11 mouse cellular contexts compared by ENCODE assay signal in genomic region chr12:52390242-52390641, GRCm38 (mm10).
DNase-seq lines count a peak whose midpoint lies in the region; ATAC-seq lines count a peak whose summit lies in the region.
"Had no signal": no experiment of that assay in that cellular context is flagged by ENCODE, and none has a peak within 500 bp of the region (broad histone marks: within the 10 kb centered on the region; RNA-seq: fewer than 3 reads in every experiment).

No protein-coding gene starts in this region.

- H3K9me3 ChIP-seq in heart, embryonic 11.5 days (replicated peaks; ENCODE audit: control insufficient read depth, low read length): no peaks in the 10 kb centered on the region
- H3K9me3 ChIP-seq in neural tube, embryonic 12.5 days: no peaks in the 10 kb centered on the region
- H3K9me3 ChIP-seq in hindbrain, embryonic 12.5 days (replicated peaks): 0 out of 2 replicates have a peak, but pooled peaks cover 4% of the 10 kb centered on the region
- H3K9me3 ChIP-seq in neural tube, embryonic 14.5 days (ENCODE audit: control insufficient read depth, low read length): no peaks in the 10 kb centered on the region
- no peaks in the 10 kb centered on the region for H3K9me3 ChIP-seq in limb, embryonic 10.5 days (replicated peaks)
- H3K9me3 ChIP-seq: embryonic facial prominence, embryonic 12.5 days; heart, embryonic 13.5 days; megakaryocyte, embryonic 14.5 days had no signal

- H3K9ac ChIP-seq in heart, embryonic 11.5 days (ENCODE audit: low read depth, low read length): no peak overlapping the region
- no peak overlapping the region for H3K9ac ChIP-seq in neural tube, embryonic 12.5 days
- H3K9ac ChIP-seq in hindbrain, embryonic 12.5 days: no peak overlapping the region
- H3K9ac ChIP-seq in neural tube, embryonic 14.5 days (replicated peaks; ENCODE audit: low read depth, low read length): no peak overlapping the region
- H3K9ac ChIP-seq: embryonic facial prominence, embryonic 12.5 days; heart, embryonic 13.5 days had no signal

- H3K36me3 ChIP-seq in heart, embryonic 11.5 days (ENCODE audit: control insufficient read depth, insufficient read depth, low read length): no peaks in the 10 kb centered on the region
- H3K36me3 ChIP-seq in neural tube, embryonic 12.5 days: no peaks in the 10 kb centered on the region
- H3K36me3 ChIP-seq in hindbrain, embryonic 12.5 days: no peaks in the 10 kb centered on the region
- H3K36me3 ChIP-seq in neural tube, embryonic 14.5 days (ENCODE audit: control insufficient read depth, insufficient read depth, low read length): no peaks in the 10 kb centered on the region
- H3K36me3 ChIP-seq in limb, embryonic 10.5 days: no peaks in the 10 kb centered on the region
- H3K36me3 ChIP-seq: embryonic facial prominence, embryonic 12.5 days; heart, embryonic 13.5 days had no signal

- ATAC-seq in heart, embryonic 11.5 days (replicated peaks; ENCODE audit: insufficient number of reproducible peaks, low FRiP score, low TSS enrichment): no peak
- ATAC-seq in neural tube, embryonic 12.5 days (ENCODE audit: low FRiP score, low read depth): peak; percentile 50; the same call in 1 of the 2 replicates
- peak; percentile 33; the same call in 1 of the 2 replicates for ATAC-seq in hindbrain, embryonic 12.5 days (ENCODE audit: low FRiP score)
- ATAC-seq in neural tube, embryonic 14.5 days (ENCODE audit: low read depth): 0 out of 2 replicates have a peak, but pooled peaks have one; percentile 58

- H3K4me2 ChIP-seq in heart, embryonic 11.5 days: no peak overlapping the region
- H3K4me2 ChIP-seq in neural tube, embryonic 12.5 days (replicated peaks): no peak overlapping the region
- no peak overlapping the region for H3K4me2 ChIP-seq in hindbrain, embryonic 12.5 days (replicated peaks)
- H3K4me2 ChIP-seq in neural tube, embryonic 14.5 days (ENCODE audit: low read depth, low read length): no peak overlapping the region
- H3K4me2 ChIP-seq: embryonic facial prominence, embryonic 12.5 days; heart, embryonic 13.5 days had no signal

- DNase-seq in heart, adult 11 months: peak; percentile 98
- no peak for DNase-seq in neural tube, embryonic 10.5 days (ENCODE audit: extremely low spot score, low spot score)
- DNase-seq in limb, embryonic 10.5 days (ENCODE audit: low spot score): no peak
- no peak for DNase-seq in adrenal gland, postnatal 36 days

- 48% methylated on average over 4 of the region's 4 CpGs for WGBS in heart, embryonic 11.5 days (ENCODE audit: insufficient replicate concordance)
- WGBS in neural tube, embryonic 12.5 days: 27% methylated on average over 4 of the region's 4 CpGs
- WGBS in hindbrain, embryonic 12.5 days: 52% methylated on average over 4 of the region's 4 CpGs
- WGBS in neural tube, embryonic 14.5 days: 30% methylated on average over 4 of the region's 4 CpGs
- 78% methylated on average over 4 of the region's 4 CpGs for WGBS in limb, embryonic 10.5 days

- no peak overlapping the region for H3K27ac ChIP-seq in heart, embryonic 11.5 days (ENCODE audit: low read depth, low read length)
- no peak overlapping the region for H3K27ac ChIP-seq in neural tube, embryonic 12.5 days
- H3K27ac ChIP-seq in hindbrain, embryonic 12.5 days: no peak overlapping the region
- no peak overlapping the region for H3K27ac ChIP-seq in neural tube, embryonic 14.5 days (ENCODE audit: low read depth, low read length)
- H3K27ac ChIP-seq in limb, embryonic 10.5 days: no peak overlapping the region
- H3K27ac ChIP-seq: embryonic facial prominence, embryonic 12.5 days; heart, embryonic 13.5 days had no signal

- no peaks in the 10 kb centered on the region for H3K27me3 ChIP-seq in heart, embryonic 11.5 days (ENCODE audit: control insufficient read depth, insufficient read depth, low read length)
- no peaks in the 10 kb centered on the region for H3K27me3 ChIP-seq in neural tube, embryonic 12.5 days (replicated peaks)
- no peaks in the 10 kb centered on the region for H3K27me3 ChIP-seq in hindbrain, embryonic 12.5 days
- H3K27me3 ChIP-seq in neural tube, embryonic 14.5 days (ENCODE audit: control insufficient read depth, insufficient read depth, low read length): no peaks in the 10 kb centered on the region
- H3K27me3 ChIP-seq in limb, embryonic 10.5 days (ENCODE audit: low read depth, poor library complexity, severe bottlenecking): no peaks in the 10 kb centered on the region
- H3K27me3 ChIP-seq: embryonic facial prominence, embryonic 12.5 days; heart, embryonic 13.5 days had no signal

- H3K4me3 ChIP-seq in heart, embryonic 11.5 days (ENCODE audit: low read depth, low read length): no peak overlapping the region
- H3K4me3 ChIP-seq in neural tube, embryonic 12.5 days: no peak overlapping the region
- H3K4me3 ChIP-seq in hindbrain, embryonic 12.5 days: no peak overlapping the region
- no peak overlapping the region for H3K4me3 ChIP-seq in neural tube, embryonic 14.5 days (ENCODE audit: low read depth, low read length)
- no peak overlapping the region for H3K4me3 ChIP-seq in limb, embryonic 10.5 days
- H3K4me3 ChIP-seq: embryonic facial prominence, embryonic 12.5 days; heart, embryonic 13.5 days; megakaryocyte, embryonic 14.5 days had no signal

- H3K4me1 ChIP-seq in heart, embryonic 11.5 days (ENCODE audit: control insufficient read depth, insufficient read depth, low read length): peaks cover 5% of the 10 kb centered on the region
- peaks cover 8% of the 10 kb centered on the region; the same call in 1 of the 2 replicates for H3K4me1 ChIP-seq in neural tube, embryonic 12.5 days
- peaks cover 13% of the 10 kb centered on the region for H3K4me1 ChIP-seq in hindbrain, embryonic 12.5 days
- peaks cover 14% of the 10 kb centered on the region; the same call in 1 of the 2 replicates for H3K4me1 ChIP-seq in neural tube, embryonic 14.5 days (ENCODE audit: control insufficient read depth, insufficient read depth, low read length)
- H3K4me1 ChIP-seq in limb, embryonic 10.5 days: peaks cover 15% of the 10 kb centered on the region
- H3K4me1 ChIP-seq: embryonic facial prominence, embryonic 12.5 days; megakaryocyte, embryonic 14.5 days had no signal
